Mouse (Mus musculus): ENCODE data around the gene Fbxo10.
"Not testable (repeated sequence)": the region's sequence is repeated elsewhere in the genome, so short reads cannot be mapped to it uniquely, and the experiment has no call there.

The Fbxo10 gene

DNA sequence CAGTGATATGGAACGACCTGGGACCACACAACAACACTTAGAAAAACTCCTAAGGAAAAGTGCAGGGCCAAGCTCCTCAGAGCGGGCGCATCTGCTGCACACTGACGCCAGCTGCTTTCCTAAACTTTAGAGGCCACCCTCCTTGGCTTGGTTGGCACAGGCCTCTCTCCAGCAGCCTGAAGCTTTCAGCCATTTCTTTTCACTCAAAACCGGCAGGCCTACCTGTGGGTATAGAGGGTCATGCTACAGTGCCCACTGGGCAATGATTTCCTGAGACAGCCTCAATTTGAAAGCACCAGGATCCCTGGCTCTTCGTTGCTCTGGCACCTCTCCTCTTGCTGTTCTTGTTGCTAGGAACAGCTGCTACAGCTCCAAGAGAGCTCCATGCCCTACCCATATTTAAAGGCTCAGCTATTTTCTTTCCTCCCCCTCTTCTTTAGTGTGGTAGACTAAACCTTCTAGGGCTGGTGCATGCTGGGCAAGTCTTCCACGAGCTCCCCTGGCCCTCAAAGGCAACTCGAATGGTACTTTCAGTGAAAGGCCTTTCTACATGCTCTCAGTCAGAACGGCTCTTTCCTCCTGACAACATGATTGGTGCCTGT, 37.0 kb downstream of the Fbxo10 start:
- no peak for DNase-seq

DNA sequence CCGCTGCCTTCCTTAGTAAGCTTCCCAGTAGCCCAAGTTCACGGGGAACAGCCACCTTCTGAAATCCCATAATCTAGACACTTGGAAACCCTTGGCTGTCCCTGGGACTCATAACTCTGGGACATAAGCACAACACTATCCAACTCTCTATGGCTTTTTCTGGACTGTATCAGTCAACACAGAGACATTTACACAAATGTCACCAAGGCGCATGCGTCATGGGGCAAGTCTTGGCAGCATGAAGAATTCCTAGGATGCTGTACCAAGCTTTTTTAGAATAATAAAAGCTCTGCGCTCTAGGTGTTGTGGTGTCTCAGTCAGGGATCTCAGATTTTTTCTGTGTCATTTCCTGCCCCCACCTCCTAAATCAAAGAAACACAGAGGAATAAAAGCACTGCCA, 37.7 kb downstream of the Fbxo10 start:
- no peak for DNase-seq

DNA sequence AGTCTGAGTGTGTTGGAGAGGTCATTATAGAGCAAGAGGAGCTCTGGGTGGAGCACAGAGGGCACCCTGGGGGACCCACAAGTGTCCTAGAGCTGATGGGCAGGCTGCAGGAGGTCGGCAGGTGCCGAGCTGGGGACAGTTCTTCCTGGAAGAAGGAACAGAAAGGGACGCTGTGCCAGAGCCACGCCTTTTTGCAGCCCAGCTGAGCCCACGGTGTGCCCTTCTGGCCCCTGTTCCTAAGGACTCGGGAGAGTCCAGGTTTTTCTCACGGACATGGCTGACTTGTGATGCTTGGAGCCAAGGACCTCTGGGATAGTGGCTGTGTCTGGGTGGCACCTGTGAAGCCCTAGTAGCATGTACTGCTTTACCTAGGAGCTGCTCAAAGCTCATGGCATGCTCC, 43.6 kb downstream of the Fbxo10 start:
- DNase-seq = no peak

DNA sequence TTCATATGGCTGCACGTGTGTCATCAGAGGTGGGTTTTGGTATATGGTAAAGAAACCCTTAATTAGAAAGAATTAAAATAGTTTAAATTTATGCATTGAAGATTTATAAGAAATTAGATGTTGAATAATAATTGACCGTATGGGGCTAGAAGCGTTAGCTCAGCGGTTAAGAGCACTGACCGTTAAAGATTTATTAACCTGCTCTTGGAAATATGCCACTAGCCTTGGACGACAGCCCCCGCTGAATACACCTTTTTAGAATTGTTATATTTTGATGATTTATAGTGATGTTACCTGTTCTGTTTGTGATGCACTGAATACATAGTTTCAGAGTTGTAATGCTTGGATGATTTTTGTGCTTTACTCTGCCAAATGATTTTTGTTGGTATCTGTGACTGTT, 44.9 kb downstream of the Fbxo10 start:
- not testable (repeated sequence) for DNase-seq

DNA sequence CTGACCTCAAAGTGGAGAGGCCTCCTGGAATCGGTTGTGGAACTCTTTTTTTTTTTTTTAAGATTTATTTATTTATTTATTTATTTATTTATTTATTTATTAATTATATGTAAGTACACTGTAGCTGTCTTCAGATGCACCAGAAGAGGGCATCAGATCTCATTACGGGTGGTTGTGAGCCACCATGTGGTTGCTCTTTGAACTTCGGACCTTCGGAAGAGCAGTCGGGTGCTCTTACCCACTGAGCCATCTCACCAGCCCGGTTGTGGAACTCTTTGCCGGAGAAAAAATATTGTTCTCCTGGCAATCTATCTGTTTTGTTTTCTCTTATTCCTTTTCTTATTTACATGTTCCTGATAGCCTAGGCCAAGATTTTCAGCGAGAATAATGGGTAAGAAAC, 45.5 kb downstream of the Fbxo10 start:
- not testable (repeated sequence) for DNase-seq

DNA sequence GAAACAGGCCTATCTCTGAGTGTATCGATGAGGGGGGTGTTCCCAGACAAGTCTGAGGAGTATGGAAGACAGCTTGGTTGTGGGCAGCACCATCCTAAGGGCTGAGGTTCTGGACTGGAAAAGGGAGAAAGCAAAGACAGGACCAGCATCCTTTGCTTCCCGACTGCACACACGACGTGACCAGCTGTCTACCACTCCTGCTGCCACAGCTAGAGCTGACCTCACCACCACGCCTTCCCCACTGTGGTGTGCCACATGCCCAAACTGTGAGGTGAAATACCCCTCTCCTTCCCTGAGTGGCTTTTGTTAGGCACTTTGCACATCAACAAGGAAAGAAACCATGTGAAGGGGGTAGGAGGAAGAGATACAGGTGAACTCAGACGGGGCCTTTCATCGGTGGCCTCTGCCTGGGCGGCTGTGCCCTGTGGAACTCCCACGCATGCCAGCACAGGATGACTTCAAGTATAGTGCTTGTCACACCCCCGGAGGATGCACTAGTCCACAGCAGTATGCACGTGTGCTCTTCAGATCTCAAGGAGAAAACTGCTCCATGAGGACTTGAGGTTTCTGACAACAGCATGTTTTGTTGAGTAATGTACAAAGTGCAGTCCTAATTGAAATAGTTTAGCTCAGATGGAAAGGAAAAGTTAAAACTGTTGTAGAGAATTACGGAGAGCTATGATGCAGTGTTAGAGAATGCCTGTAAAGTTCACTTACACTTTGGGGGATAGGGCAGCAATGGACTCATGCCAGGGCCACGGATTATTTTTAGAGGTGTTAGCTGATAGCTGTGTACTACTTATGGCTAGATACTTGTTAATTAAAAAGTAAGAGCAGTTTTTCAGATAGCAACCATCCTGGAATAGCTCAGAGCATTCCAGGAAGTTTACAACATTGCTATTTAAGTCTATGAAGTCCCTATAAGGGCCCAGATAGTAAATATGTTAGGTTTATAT, 46.7 kb downstream of the Fbxo10 start:
- no peak for DNase-seq

DNA sequence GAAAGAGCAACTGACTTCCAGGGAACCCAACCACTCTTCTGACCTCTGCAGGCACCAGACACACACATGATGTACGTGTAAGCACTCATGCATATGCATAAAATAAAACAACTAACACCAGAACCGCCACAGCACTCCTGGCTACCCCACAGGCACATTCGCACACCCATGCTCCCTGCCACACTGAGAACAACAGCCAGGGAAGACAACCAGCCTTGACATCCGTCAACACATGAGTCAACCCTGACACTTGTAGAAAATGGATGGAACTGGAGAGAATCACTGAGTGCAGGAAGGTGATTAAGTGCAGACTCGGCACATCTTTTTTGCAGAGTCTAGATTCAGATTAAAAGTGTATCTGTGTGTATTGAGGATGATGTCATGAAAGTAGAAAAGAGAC, 47.8 kb downstream of the Fbxo10 start:
- no peak for DNase-seq

DNA sequence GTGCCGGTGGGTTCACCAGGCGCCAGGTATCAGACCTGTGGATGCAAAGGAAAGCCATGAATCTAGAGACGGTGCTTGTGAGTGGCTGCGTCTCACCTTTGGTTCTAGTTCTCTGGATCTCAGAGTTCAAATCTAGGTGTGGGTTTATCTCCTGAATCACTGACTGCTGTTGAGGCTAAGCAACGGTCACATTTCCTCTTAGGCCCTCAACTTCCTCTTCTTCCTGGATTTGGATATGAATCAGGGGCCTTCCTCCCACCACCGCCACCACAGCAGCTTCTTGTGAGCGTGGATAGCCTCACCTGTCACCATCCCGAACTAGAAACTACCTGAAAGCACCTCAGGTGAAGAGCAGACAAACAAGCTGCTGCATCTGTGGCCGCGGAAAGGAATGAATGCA, 48.4 kb downstream of the Fbxo10 start:
- DNase-seq = no peak

DNA sequence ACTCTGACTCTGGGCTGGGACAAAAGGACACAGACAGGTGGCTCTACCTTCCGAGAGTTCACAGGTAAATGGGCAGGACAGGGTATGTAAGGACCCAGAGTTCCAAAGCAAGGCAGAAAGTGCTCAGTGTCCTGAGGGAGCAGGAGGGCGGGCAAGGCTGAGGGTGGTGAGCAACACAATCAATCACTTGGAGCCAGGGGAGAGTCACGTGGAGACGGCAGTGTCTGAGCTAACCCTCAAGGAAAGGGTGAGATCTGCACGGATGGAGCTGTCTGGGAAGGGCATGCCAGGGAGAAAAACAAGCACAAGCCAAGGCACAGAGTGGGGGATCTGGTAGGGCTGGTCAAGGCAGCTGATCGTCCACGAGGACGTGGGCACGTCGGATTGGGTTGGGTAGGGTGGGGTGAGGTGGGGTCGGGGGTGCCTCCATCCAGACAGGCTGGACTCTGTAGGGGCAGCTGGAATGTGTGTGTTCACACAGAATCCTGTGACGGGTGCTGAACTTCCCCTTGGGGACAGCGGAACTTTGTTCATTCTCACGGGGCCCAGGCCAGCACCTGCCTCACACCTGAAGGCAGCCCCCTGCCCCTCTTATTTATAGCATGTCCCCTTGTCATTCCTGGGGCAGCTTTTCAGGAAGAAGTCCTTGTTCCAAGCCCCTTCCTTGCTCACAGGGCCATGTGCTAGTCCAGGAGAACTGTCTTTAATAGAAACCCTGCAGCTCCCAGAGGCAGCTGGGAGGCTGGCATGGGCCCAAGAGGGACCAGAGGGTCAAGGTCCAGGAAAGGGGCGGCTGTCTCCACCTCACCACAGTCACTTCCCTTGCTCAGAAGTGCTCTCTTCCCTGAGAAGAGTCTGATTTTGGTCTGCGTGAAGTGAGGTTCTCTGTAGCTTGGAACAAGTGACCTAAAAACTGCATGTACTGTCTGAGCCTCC, 49.4 kb downstream of the Fbxo10 start:
- DNase-seq = no peak

DNA sequence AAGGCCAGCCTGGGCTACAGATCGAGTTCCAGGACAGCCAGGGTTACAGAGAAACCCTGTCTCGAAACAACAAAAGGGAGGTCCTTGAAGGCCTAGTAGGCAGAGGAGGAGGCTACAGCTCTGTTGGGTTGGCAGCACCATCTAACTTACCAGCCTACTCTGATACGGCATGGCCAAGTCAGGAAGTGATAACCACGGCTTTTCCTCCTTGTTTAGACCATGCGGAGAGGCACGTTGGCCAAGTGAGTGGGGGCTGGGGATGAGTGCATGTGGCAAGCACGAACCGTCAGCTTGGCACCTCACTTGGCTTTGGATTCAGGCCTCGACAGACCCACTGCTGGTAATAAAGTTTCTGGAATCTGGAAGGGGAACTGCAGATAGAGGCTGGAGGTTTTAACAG, 51.8 kb downstream of the Fbxo10 start:
- no peak for DNase-seq

DNA sequence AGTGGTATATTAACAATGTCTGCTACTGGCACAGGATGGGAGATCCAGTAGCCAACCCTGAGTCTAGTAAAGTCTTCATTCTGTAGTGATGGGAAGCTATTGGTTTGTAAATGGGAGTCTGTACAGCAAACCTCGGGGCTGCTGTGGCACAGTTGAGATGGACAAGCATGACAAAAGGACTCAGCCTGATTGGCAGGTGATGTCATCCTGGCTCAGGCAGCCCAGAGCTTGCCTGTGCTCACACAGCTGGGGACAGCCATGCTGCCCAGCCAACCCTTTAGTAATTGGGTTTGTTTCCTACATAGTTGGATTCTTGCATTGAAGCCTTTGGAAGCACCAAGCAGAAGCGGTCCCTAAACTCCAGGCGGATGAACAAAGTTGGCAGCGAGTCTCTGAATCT, 57.9 kb downstream of the Fbxo10 start:
- no peak for DNase-seq

DNA sequence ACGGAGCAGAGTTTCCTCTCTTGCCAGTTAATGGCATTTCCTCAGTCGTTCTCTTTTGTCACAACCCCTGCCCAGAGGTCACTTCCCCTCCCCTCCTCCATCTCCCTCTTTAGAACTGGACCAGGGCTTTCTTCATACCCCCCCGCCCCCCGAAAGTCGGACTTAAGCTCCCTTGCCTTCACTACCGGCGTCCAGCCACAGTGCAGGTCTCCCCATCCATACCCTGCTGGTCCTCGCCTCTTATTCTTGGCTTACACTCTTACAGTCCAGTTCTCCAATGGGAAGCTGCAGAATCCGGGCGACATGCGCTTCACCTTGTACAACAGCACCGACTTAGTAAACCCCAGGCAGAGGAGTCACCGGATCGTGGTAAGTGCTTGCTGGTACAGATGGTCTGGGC, 65.4 kb downstream of the Fbxo10 start:
- no peak for DNase-seq

DNA sequence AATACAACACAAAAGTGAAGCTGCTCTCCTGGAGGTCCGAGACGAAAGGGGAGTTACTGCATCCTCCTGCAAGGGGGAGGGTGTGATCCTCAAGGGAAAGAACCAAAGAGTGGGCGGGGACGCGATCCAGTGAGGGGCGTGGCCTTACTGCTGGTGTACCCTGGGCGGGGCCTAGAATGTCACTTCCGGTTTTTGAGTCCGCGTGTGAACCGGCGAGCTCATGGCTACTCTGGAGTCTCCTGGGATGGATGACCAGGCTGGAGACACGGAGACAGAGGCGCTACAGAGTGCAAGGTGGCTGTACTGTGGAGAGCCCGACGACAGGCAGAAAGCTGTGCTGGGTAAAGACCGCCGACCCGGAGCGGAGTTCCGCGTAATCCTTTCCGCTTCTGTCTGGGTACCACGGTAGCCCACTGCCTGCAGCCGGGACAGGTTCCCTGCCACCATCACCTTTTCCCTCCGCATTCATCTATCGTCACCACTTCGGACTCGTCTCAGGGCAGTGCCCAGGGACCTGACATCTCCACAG, 65.9 kb downstream of the Fbxo10 start, which contains the start of gene Polr1e:
Gene Polr1e, plus strand, starts transcription at position 132 of the 529 bp plus-strand sequence.
- peak; percentile 80 for DNase-seq

DNA sequence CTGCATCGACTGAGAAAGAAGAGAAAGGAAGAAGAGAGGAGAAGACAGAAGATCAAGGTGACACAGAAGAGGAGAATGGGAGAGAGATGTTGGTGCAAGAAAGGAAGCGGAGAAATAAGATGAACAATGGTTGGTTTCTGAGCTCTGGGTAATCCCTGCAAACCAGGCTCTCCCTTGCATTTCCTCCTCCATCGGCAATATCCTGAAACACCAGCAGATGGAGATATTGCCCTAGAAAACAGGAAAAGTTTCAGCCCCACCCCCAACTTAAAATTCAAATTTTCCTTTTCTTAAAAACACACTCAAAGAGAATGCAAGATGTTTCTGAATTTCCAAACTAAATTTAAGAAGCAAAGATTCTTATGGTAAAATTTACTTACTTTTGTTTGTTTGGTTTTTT, 68.8 kb downstream of the Fbxo10 start:
- DNase-seq = peak; percentile 37

DNA sequence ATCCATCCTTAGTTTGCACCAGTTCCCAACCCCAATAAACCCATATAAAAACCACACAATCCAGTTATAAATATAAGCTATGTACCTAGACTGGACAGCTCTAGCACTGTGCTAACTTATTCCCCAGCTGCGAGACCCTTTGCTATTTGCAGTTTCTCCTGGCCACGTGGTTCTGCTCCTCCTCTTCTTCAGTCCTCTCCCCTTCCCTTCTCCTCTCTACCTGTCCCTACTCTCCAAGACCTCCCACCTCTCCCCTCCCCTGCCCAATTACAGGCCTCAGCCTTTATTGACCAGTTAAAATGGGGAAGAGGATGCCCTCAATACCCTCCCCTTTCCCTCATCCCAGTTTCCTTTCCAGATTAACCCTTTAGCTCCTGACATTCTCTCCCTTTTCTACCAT, 70.9 kb downstream of the Fbxo10 start:
- no peak for DNase-seq

DNA sequence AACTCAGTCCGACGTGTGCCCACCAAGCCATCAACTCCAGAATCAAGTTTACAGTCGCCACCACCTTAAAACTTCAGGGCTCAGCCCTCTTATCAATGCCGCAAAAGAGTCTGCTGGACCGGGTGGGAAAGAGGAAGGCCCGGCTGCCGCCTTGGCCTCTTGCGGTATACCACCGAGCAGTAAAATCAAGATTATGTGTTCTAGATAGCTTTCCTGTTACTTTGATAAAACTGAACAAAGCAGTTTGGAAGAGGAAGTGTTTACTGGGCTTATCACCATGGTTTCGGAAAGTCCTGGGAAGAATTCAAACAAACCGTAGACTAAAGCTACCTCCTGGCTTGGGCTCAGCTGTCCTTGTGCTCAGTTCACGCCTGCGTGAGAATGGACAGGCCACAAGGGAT, 71.4 kb downstream of the Fbxo10 start:
- peak; percentile 13 for DNase-seq

DNA sequence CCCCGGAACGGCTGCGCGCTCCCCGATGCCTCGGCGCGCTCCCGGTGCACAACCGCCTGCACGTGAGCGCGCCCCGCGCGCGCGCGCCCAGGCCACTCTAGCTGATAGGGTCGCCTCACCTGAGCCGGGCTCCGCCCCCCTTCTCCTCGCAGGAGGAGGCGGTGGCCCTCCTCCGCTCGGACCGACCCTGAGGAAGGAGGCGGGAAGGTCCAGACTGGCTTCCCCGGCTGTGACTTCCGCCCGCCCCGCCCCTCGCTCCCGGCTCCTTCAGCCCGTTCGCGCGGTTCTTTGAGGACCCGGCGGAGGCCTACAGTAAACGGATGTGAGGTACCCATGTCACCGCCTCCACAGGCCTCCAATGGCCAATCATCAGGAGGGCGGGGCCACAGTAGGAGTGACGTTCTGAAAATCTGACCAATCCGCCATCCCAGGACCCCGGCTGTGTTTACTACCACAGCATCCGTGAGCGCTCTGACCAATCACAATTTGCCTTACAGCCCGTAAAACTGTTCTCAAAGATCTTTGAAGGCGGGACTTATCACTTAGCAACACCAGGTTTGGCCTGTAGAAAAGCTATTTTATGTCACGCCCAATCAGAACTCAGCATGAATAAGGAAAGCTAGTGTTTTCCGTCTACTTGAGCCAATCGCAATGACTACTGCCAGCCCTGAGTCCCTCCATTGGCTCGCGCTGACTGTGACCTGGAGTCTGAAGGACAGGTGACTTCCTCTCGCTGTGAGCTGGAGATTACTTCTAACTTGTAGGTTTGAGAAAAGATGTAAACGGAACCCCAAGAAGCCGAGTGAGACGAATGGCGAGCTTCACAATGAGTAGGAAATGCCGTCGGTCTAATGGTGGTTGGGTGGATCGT, 72.1 kb downstream of the Fbxo10 start, which contains the start of gene Zbtb5:
Gene Zbtb5, minus strand, starts transcription at position 308 of the 871 bp plus-strand sequence.
- peak; percentile 100 for DNase-seq

DNA sequence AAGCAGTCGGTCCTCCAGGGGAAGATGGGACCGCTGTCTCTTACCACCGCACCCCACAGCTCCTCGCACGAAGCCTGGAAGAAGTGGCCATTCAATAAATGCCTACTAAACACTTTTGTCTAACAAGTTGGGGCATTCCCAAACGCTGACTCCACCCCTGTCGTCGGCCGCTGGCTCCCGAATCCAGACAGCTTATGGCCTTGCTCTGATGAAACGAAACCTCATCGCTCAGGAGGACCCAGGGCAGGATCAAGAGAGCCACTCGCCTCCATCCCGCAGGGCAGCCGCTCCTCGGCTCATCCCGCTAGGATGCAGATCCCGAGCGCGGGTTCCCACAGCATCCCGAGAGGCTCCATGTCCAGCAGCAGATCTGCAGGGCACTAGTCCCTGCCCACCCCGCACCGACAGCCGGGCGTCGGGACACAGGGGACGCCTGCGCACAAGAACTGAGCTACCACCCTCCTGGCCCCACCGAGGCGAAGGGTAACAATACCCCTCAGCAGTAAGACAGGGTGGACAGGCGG, 72.8 kb downstream of the Fbxo10 start:
- no peak for DNase-seq

DNA sequence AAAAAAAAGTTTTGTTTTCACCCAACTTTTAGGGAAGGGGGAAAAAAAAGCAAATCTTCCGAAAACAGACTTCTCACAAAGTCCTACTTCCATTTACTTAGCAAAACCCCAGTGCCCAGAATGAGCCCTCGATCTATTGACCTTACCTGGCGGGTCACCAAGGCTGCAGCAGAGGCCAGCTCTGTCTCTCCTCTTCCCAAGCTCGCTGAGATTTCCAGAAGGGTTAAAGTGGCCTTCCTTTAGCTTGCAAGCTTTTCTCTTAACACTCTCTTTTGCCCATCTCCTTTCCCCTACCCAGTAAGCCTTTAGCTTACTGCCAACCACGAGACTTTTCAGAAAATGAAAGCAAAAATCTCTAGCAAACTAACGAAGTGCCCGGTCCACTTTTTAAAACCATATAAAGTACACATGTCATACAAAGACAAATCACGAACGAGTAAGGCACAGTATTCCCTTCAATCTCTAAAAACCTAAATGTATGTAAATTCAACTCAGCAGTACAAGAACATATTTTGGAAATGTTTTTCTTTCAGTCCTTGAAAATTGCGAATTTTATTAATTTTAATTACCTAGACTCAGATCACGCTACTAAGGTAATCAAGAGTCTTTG, 73.5 kb downstream of the Fbxo10 start:
- peak; percentile 19 for DNase-seq

DNA sequence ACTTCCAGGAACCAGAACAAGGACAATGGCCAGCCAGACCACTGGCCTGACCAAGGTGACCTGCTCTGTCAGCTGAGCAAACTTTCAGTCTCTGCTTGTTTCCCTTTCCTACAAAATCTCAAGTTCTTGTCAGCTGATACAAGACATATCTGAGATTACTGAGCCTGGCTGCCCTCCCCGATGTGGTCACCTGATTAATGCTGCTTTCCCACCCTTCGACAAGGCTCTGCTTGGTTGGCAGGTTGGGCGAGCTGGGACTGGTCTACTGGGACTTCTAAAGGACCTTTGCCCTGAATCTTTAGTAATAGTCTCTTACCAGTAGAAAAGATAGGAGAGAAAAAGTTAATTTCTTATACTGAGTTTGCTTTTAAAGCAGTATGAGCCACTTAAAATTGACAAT, 79.0 kb downstream of the Fbxo10 start:
- DNase-seq = no peak

DNA sequence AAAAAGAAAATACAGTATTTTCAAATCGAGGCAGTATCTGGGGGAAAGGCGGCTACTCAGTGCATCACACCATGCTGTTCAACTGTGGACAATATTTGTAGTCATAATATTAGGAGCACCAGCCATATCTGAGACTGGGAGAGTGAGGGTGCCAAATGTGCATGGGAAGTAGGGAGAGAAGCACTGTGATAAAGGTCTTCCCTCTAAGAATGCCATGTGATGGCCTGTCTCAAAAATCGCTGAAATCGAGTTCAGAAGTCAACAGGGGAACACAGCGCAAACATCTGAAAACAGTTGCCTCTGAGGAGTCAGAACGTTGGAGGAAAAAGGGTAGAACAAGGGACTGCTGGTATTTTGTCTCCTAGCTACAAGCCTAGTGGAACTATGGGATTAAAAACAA, 84.4 kb downstream of the Fbxo10 start:
- no peak for DNase-seq

Data from cerebellum, adult 11 months (tissue).